Comparison of ENCODE assay signal across 11 mouse cellular contexts in genomic region chr8:4347661-4348060, GRCm38 (mm10). TPM values are rescaled to one million over a fixed set of nuclear protein-coding genes. Genes with fewer than 3 reads are reported as not detected.
DNase-seq lines count a peak whose midpoint lies in the region; ATAC-seq and TF ChIP-seq lines count a peak whose summit lies in the region.
"Had no signal": no experiment of that assay in that cellular context is flagged by ENCODE, and none has a peak within 500 bp of the region (broad histone marks: within the 10 kb centered on the region; RNA-seq: fewer than 3 reads in every experiment).

No protein-coding gene starts in this region.

- DNase-seq in heart, embryonic 10.5 days (ENCODE audit: low spot score), result no peak
- DNase-seq in heart, postnatal 4 days, result no peak
- no peak for DNase-seq in limb, embryonic 10.5 days (ENCODE audit: low spot score)
- DNase-seq in layer of hippocampus, adult 9-10 months (ENCODE audit: low spot score), result no peak
- no peak for DNase-seq in embryo, embryonic 9.5 days (ENCODE audit: extremely low spot score)
- DNase-seq: liver had no signal

- no peak overlapping the region for H3ac ChIP-seq in myocyte (ENCODE audit: control insufficient read depth, insufficient read length)

- no peak for TF ChIP-seq POLR2A in myocyte (IDR thresholded peaks at IDR 0.05; ENCODE audit: insufficient read length, low read depth)

- H3K27ac ChIP-seq in heart, embryonic 10.5 days, result no peak overlapping the region
- H3K27ac ChIP-seq in limb, embryonic 12.5 days, result no peak overlapping the region
- no peak overlapping the region for H3K27ac ChIP-seq in limb, embryonic 10.5 days
- no peak overlapping the region for H3K27ac ChIP-seq in embryonic facial prominence, embryonic 13.5 days
- H3K27ac ChIP-seq: macrophage had no signal

- WGBS in heart, embryonic 10.5 days, result 65% methylated on average over 7 of the region's 7 CpGs
- 53% methylated on average over 7 of the region's 7 CpGs for WGBS in limb, embryonic 12.5 days
- WGBS in limb, embryonic 10.5 days, result 55% methylated on average over 7 of the region's 7 CpGs
- WGBS in embryonic facial prominence, embryonic 13.5 days, result 40% methylated on average over 7 of the region's 7 CpGs

- no peak overlapping the region for H3K9ac ChIP-seq in limb, embryonic 12.5 days (replicated peaks)
- no peak overlapping the region for H3K9ac ChIP-seq in embryonic facial prominence, embryonic 13.5 days

- H3K4me1 ChIP-seq in heart, embryonic 10.5 days, result peaks cover 6% of the 10 kb centered on the region
- H3K4me1 ChIP-seq in limb, embryonic 12.5 days (replicated peaks), result 0 out of 2 replicates have a peak, but pooled peaks cover 6% of the 10 kb centered on the region
- peaks cover 5% of the 10 kb centered on the region for H3K4me1 ChIP-seq in limb, embryonic 10.5 days
- H3K4me1 ChIP-seq in embryonic facial prominence, embryonic 13.5 days, result peaks cover 9% of the 10 kb centered on the region; the same call in 1 of the 2 replicates

- ATAC-seq in limb, embryonic 12.5 days (ENCODE audit: insufficient number of reproducible peaks, insufficient read depth, low FRiP score, low TSS enrichment, low read depth), result peak; percentile 36; the same call in 1 of the 2 replicates
- no peak; the same call in 1 of the 2 replicates for ATAC-seq in embryonic facial prominence, embryonic 13.5 days (ENCODE audit: insufficient number of reproducible peaks, insufficient read depth, low FRiP score, low TSS enrichment, low read depth)
- ATAC-seq: hindbrain, embryonic 16.5 days had no signal

- no peaks in the 10 kb centered on the region for H3K27me3 ChIP-seq in heart, embryonic 10.5 days (ENCODE audit: insufficient read depth, poor library complexity, severe bottlenecking)
- no peaks in the 10 kb centered on the region for H3K27me3 ChIP-seq in limb, embryonic 12.5 days
- no peaks in the 10 kb centered on the region for H3K27me3 ChIP-seq in limb, embryonic 10.5 days (ENCODE audit: low read depth, poor library complexity, severe bottlenecking)
- H3K27me3 ChIP-seq in embryonic facial prominence, embryonic 13.5 days, result no peaks in the 10 kb centered on the region
- H3K27me3 ChIP-seq in myocyte (ENCODE audit: control insufficient read depth, insufficient read depth, insufficient read length), result no peaks in the 10 kb centered on the region

- 0 out of 2 replicates have a peak overlapping the region, but pooled peaks have one; percentile 31 for H3K4me3 ChIP-seq in heart, embryonic 10.5 days
- no peak overlapping the region for H3K4me3 ChIP-seq in limb, embryonic 12.5 days (replicated peaks)
- H3K4me3 ChIP-seq in limb, embryonic 10.5 days, result no peak overlapping the region
- H3K4me3 ChIP-seq in embryonic facial prominence, embryonic 13.5 days, result no peak overlapping the region
- no peak overlapping the region for H3K4me3 ChIP-seq in myocyte

- peak overlapping the region; percentile 39 for H3K4me2 ChIP-seq in limb, embryonic 12.5 days
- H3K4me2 ChIP-seq in embryonic facial prominence, embryonic 13.5 days, result peak overlapping the region; percentile 41
- H3K4me2 ChIP-seq in myocyte (ENCODE audit: low read depth), result no peak overlapping the region

- no peaks in the 10 kb centered on the region for H3K79me2 ChIP-seq in myocyte (ENCODE audit: control insufficient read depth, insufficient read depth)

- H3K9me3 ChIP-seq in heart, embryonic 10.5 days, result no peaks in the 10 kb centered on the region
- H3K9me3 ChIP-seq in limb, embryonic 12.5 days, result no peaks in the 10 kb centered on the region
- H3K9me3 ChIP-seq in limb, embryonic 10.5 days (replicated peaks), result no peaks in the 10 kb centered on the region
- H3K9me3 ChIP-seq in embryonic facial prominence, embryonic 13.5 days, result no peaks in the 10 kb centered on the region

- no peaks in the 10 kb centered on the region for H3K36me3 ChIP-seq in heart, embryonic 10.5 days
- no peaks in the 10 kb centered on the region for H3K36me3 ChIP-seq in limb, embryonic 12.5 days
- H3K36me3 ChIP-seq in limb, embryonic 10.5 days, result no peaks in the 10 kb centered on the region
- no peaks in the 10 kb centered on the region for H3K36me3 ChIP-seq in embryonic facial prominence, embryonic 13.5 days
- H3K36me3 ChIP-seq in myocyte (ENCODE audit: control insufficient read depth, insufficient read depth), result no peaks in the 10 kb centered on the region

TF ChIP-seq in myocyte, 11 proteins besides CTCF, POLR2A, EP300 and RAD21:
- TF ChIP-seq MYOG (IDR thresholded peaks at IDR 0.05; ENCODE audit: control insufficient read depth in 1 of 3, insufficient read depth in 1 of 3, insufficient read length in 2 of 3, low read depth in 2 of 3) (no peak), USF1 (IDR thresholded peaks at IDR 0.05; ENCODE audit: low read depth) (no peak), MAX (IDR thresholded peaks at IDR 0.05; ENCODE audit: low read depth) (no peak), MYOD1 (IDR thresholded peaks at IDR 0.05; ENCODE audit: control insufficient read depth in 1 of 3, insufficient read length in 2 of 3, low read depth in 2 of 3) (no peak), CEBPB (IDR thresholded peaks at IDR 0.05; ENCODE audit: insufficient read depth, poor library complexity, severe bottlenecking) (no peak), POLR2AphosphoS2 (IDR thresholded peaks at IDR 0.05; ENCODE audit: insufficient read length, low read depth) (peak; percentile 12)

RNA-seq across cellular contexts. Expression of gene Elavl1, which starts 22.4 kb away (rescaled TPM):
- 229 and 261 TPM in 2 replicates for polyA plus RNA-seq in heart, embryonic 10.5 days (2016; fragmentation: Nextera tagmentation; extraction: Ambion mirVana)
- total RNA-seq in heart, postnatal 4 days (2021), result 10 to 100 TPM; 95.8 to 96.1 TPM
- 341 and 367 TPM in 2 replicates for polyA plus RNA-seq in limb, embryonic 12.5 days (2016; fragmentation: Nextera tagmentation; extraction: Ambion mirVana)
- polyA plus RNA-seq in limb, embryonic 10.5 days (2016; fragmentation: Nextera tagmentation; extraction: Ambion mirVana), result 373 and 395 TPM in 2 replicates
- 262 and 263 TPM in 2 replicates for polyA plus RNA-seq in embryonic facial prominence, embryonic 13.5 days (2015; fragmentation: Nextera tagmentation; extraction: Ambion mirVana)
- 44.2 TPM for polyA plus RNA-seq in myocyte (2012; fragmentation: generic; extraction: Trizol)

RNA-seq across cellular contexts. Expression of gene Ccl25, which starts 22.7 kb away (rescaled TPM):
- 15.8 and 16.5 TPM in 2 replicates for polyA plus RNA-seq in heart, embryonic 10.5 days (2016; fragmentation: Nextera tagmentation; extraction: Ambion mirVana)
- total RNA-seq in heart, postnatal 4 days (2021), result 10 to 100 TPM in 1 of 2 experiments, 1 to 10 TPM in 1; 8.2 to 10.3 TPM
- polyA plus RNA-seq in limb, embryonic 12.5 days (2016; fragmentation: Nextera tagmentation; extraction: Ambion mirVana), result 23.0 TPM in 2 replicates
- 24.2 and 27.9 TPM in 2 replicates for polyA plus RNA-seq in limb, embryonic 10.5 days (2016; fragmentation: Nextera tagmentation; extraction: Ambion mirVana)
- 21.0 and 21.1 TPM in 2 replicates for polyA plus RNA-seq in embryonic facial prominence, embryonic 13.5 days (2015; fragmentation: Nextera tagmentation; extraction: Ambion mirVana)
- polyA plus RNA-seq in myocyte (2012; fragmentation: generic; extraction: Trizol), result 6.7 TPM
